Mouse (Mus musculus) regulatory T cell (primary cell): Measurements from ENCODE around the gene Rasgrp1.

Experiments
- in situ Hi-C: fragments of 300-600 bp; cut with MboI, MseI; formaldehyde crosslinking; loops from one replicate; pipeline ENCODE4 v1.15.1; 2025; ENCODE audit warnings: high pct_unique_total_duplicates

Gene Rasgrp1

GRCm38 (mm10) chr2:117342547-117343239 is at the start of gene Rasgrp1:
Gene Rasgrp1, minus strand, starts transcription at chr2:117343001.
- in situ Hi-C loops, result loop anchor here (5.0 kb wide), 2 partner anchors 45 to 95 kb away; no protein-coding TSS in a partner anchor

DNA sequence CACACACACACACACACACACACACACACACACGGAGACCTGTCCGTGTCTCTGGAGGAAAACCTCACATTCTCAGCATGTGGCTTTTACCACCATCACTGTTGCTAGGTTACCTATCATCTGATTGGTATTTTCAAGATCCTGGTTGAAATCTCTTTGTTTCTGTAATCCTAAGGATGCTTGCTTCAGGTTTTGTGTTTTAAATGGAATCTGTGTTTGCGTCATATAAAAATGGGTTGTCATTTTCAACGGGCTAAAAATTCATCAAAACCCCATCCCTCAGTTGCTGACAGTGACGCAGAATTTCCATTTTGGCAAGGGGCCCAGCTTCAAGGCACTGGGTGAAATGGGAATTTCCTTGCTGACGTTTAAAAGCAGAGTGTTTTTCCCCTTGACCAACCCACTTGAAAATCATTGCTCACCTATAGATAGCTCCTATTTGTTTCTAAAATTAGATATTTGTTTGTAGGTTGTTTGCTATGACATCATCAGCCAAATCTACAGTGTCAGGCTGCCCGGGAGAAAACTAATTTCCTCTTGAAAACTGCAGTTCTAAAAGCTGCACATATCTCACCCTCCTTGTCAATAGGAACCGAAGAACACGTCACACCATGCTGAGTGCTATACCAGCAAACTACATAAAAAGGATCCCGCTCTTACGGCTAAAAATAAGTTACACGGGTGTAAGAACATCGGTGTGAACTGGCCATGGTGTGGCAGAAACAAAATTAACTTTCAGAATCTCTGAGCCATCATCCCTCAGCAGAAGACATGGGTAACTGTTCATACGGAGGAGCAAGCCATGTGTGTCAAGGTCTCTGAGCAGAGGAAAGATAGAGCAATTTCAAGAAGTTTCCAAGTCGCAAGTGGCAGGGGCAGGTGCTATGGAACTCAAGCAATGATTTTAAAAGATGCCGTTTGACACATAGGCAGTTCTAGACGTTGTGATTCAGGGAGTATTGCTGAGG is 47.4 kb upstream of the Rasgrp1 start:
- in situ Hi-C loops, result loop anchor here (5.0 kb wide), 1 partner anchor 48 kb away; the partner anchor contains the start of gene Rasgrp1

GRCm38 (mm10) chr2:117389460-117389859 is 46.7 kb upstream of the Rasgrp1 start:
- in situ Hi-C loops, result loop anchor here (5.0 kb wide), 1 partner anchor 47 kb away; the partner anchor contains the start of gene Rasgrp1

- in situ Hi-C loops, result loop anchor here (5.0 kb wide), 1 partner anchor 46 kb away; the partner anchor contains the start of gene Rasgrp1
Measured at GRCm38 (mm10) chr2:117388121-117388520, 45.3 kb upstream of the Rasgrp1 start.

DNA sequence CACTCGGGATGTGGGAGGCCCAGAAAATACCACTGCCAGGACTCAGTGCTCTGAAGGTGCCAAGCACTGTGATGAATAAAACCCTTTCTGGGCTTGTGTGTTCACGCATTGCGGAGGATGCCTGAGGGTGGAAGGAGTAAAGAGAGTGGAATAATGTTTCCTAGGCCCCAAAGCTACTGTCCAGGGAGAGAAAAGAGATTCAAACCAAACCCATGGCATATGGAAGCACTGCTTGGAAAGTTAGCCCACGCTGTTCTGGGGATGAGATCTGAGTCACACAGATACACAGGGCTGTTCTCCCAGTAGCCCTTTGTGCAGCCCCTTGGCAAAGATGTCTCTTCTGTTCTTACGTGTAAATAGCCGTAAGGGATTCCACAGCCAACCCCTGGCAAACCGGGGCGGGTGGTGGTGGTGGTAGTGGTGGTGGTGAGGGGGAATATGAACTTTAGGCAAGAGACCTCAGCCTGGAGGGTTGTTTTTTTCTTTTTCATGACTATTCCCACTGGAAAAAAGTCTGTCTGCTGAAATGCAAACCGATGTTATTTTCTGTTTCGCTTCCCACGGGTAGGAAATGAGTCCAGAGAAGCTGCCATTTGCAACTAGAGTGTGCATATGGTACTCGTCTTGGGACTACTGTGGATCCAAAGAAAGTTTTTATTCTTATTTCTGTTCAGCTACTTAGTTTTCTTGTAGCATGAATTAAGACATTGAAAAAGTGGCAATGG is 44.3 kb upstream of the Rasgrp1 start:
- in situ Hi-C loops, result loop anchor here (5.0 kb wide), 1 partner anchor 45 kb away; the partner anchor contains the start of gene Rasgrp1

GRCm38 (mm10) chr2:117386036-117386590 is 43.3 kb upstream of the Rasgrp1 start:
- in situ Hi-C loops, result loop anchor here (5.0 kb wide), 1 partner anchor 44 kb away; the partner anchor contains the start of gene Rasgrp1

GRCm38 (mm10) chr2:117381314-117381713 is 38.5 kb upstream of the Rasgrp1 start:
- in situ Hi-C loops, result no loop called here

- in situ Hi-C loops, result no loop called here
Measured at GRCm38 (mm10) chr2:117374293-117374830, 31.6 kb upstream of the Rasgrp1 start.

GRCm38 (mm10) chr2:117371706-117372105 is 28.9 kb upstream of the Rasgrp1 start:
- in situ Hi-C loops, result no loop called here

DNA sequence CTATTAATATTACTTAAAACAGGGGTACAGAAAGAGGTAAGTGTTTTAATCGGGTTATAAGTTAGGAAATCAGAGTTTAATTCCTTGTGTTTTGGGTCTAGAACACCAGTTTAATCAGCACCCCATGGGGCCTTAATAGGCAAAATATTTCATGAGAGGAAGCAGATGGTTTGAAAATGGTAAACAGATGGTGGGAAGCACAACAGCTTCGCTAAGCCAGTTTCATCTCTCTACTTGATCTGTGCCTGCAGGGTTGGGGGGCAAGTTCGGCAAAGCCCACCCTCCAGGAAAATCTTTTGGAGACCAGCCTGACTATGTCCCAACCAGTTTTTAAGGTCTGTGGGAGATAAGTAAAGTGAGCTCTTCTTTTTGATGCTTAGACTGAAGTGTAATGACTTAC is 23.7 kb upstream of the Rasgrp1 start:
- in situ Hi-C loops, result no loop called here

DNA sequence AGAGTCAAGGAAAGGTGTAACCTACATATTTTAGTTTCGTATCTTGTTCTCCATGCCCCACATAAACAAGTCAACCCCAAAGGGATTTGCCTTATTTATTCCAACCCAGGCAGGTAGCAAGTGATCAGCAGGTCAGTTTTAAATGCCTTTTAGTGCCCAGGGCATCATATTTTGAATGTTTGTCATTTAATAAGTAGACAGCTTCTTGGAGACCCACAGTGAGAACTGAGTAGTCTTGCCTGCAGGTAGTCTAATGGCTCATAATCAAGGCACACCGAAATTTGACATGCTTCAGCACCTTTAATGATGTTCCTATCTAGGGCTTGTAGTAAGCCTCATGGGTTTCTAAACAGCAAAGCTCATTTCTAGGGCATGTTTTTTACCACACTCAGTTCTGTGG is 21.3 kb upstream of the Rasgrp1 start:
- in situ Hi-C loops, result no loop called here

- in situ Hi-C loops, result loop anchor here (10.0 kb wide), 1 partner anchor 383 kb away; no protein-coding TSS in a partner anchor
Measured at GRCm38 (mm10) chr2:117357939-117358338, 15.1 kb upstream of the Rasgrp1 start.

GRCm38 (mm10) chr2:117352305-117353123 is 9.7 kb upstream of the Rasgrp1 start:
- in situ Hi-C loops, result loop anchor here (10.0 kb wide), 1 partner anchor 378 kb away; no protein-coding TSS in a partner anchor

- in situ Hi-C loops, result loop anchor here (10.0 kb wide), 1 partner anchor 375 kb away; no protein-coding TSS in a partner anchor
Measured at GRCm38 (mm10) chr2:117350138-117350537, 7.3 kb upstream of the Rasgrp1 start.

- in situ Hi-C loops, result loop anchor here (5.0 kb wide), 2 partner anchors 44 to 94 kb away; no protein-coding TSS in a partner anchor
Measured at GRCm38 (mm10) chr2:117343240-117343624, 431 bp upstream of the Rasgrp1 start.

- in situ Hi-C loops, result loop anchor here (5.0 kb wide), 2 partner anchors 45 to 95 kb away; no protein-coding TSS in a partner anchor
Measured at GRCm38 (mm10) chr2:117342090-117342546, 683 bp downstream of the Rasgrp1 start.

DNA sequence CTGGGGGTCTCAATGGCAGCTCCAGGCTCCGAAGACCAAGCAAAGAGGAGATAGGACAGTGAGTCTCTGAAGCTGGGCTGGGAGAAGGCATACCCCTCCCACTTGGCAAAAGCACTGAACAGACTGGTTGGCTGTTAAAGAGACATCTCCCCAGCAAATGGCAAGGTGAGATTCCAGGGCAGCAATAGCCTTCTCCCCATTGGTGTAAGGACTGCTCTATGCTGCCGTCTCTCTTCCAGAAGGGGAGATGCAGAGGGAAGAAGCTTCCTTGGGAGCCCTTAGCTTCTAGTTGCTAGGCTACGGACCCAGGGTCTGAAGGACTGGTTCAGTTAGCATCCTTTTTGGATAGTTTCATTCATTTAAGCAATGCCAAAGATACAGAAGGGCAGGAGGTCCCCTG is 4.3 kb downstream of the Rasgrp1 start:
- in situ Hi-C loops, result no loop called here

DNA sequence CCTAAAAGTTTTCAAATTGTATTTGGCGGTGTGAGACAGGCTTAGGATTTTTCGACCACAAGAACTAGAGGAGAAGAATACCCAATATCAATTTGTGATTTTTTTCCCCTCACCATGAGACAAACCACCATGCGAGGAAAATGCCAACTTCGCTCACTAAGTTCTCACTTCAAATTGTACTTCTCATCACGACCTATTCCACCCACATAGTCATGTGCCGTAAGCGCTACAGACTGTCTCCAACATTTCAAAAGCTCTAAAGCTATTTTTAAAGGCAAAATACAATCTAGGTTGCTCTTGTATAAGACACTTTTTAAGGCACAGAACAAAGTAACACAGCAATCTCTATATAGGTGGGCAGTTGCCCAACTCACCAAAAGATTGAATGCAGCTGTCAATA is 4.9 kb downstream of the Rasgrp1 start:
- in situ Hi-C loops, result no loop called here

GRCm38 (mm10) chr2:117336946-117337665 is 5.7 kb downstream of the Rasgrp1 start:
- in situ Hi-C loops, result no loop called here
